Mouse (Mus musculus): ENCODE results near the gene 4930556J24Rik.

DNA sequence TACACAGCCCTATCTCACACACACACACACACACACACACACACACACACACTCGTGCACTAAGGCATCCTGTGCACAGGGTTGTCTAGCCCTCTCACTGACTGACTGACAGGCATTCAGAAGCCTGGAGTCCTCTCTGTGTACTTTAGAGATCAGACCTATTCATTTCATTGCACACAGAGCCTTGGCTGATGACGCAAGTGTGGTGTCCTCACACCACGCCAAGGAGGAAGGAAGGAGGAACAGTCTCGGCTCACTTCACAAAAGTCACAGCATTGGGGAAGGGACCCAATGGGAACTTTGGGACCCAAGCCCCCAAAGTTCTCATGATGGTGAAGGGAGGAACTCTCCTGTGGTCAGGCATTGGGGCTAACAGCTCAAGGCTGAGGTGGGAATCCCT, 46.6 kb downstream of the 4930556J24Rik start:
- TF ChIP-seq CTCF (conservative IDR thresholded peaks at IDR 0.05; ENCODE audit: insufficient read depth, insufficient read length, low read depth, low read length) (no peak), POLR2A (IDR thresholded peaks at IDR 0.05; ENCODE audit: low read depth, low read length) (no peak)
